Mouse (Mus musculus): ENCODE measurements around the gene Gemin6. TPM values are rescaled to one million over a fixed set of nuclear protein-coding genes. Genes with fewer than 3 reads are reported as not detected.
A peak's percentile ranks its signal among the peaks of the same experiment; 100 is the strongest.
"Not testable (repeated sequence)": the region's sequence is repeated elsewhere in the genome, so short reads cannot be mapped to it uniquely, and the experiment has no call there.

The Gemin6 gene
- polyA plus RNA-seq, 1 experiment from 2014 or later = 40.7 TPM

- ATAC-seq (ENCODE audit: insufficient number of reproducible peaks, insufficient read depth, low FRiP score, low read depth) = no peak
- Histone ChIP-seq H3K4me2 (replicated peaks; ENCODE audit: low read depth, low read length) (no peak overlapping the region), H3K9me3 (ENCODE audit: control insufficient read depth, low read depth, low read length) (no peaks in the 10 kb centered on the region), H3K4me3 (ENCODE audit: low read depth, low read length) (no peak overlapping the region), H3K9ac (replicated peaks; ENCODE audit: low read depth, low read length) (no peak overlapping the region), H3K36me3 (ENCODE audit: control insufficient read depth, insufficient read depth, low read length) (peaks cover 52% of the 10 kb centered on the region), H3K27ac (ENCODE audit: low read length) (no peak overlapping the region), H3K4me1 (ENCODE audit: control insufficient read depth, insufficient read depth, low read length) (no peaks in the 10 kb centered on the region), H3K27me3 (ENCODE audit: control insufficient read depth, insufficient read depth, low read length) (no peaks in the 10 kb centered on the region)
- WGBS = 83% methylated on average over 9 of the region's 9 CpGs
Measured at GRCm38 (mm10) chr17:80241594-80241993, 17.4 kb downstream of the Gemin6 start.

- Histone ChIP-seq H3K4me1 (ENCODE audit: control insufficient read depth, insufficient read depth, low read length) (no peaks in the 10 kb centered on the region), H3K36me3 (ENCODE audit: control insufficient read depth, insufficient read depth, low read length) (peaks cover 62% of the 10 kb centered on the region), H3K27ac (ENCODE audit: low read length) (no peak overlapping the region), H3K4me2 (replicated peaks; ENCODE audit: low read depth, low read length) (no peak overlapping the region), H3K9me3 (ENCODE audit: control insufficient read depth, low read depth, low read length) (no peaks in the 10 kb centered on the region), H3K9ac (replicated peaks; ENCODE audit: low read depth, low read length) (no peak overlapping the region), H3K4me3 (ENCODE audit: low read depth, low read length) (no peak overlapping the region), H3K27me3 (ENCODE audit: control insufficient read depth, insufficient read depth, low read length) (no peaks in the 10 kb centered on the region)
- ATAC-seq (ENCODE audit: insufficient number of reproducible peaks, insufficient read depth, low FRiP score, low read depth) = no peak
- WGBS = 30% methylated on average over 13 of the region's 13 CpGs
Measured at GRCm38 (mm10) chr17:80243116-80243515, 18.9 kb downstream of the Gemin6 start.

GRCm38 (mm10) chr17:80252757-80253525 is 28.7 kb downstream of the Gemin6 start:
- Histone ChIP-seq H3K27ac (ENCODE audit: low read length) (no peak overlapping the region), H3K9ac (replicated peaks; ENCODE audit: low read depth, low read length) (no peak overlapping the region), H3K4me3 (ENCODE audit: low read depth, low read length) (no peak overlapping the region), H3K4me1 (ENCODE audit: control insufficient read depth, insufficient read depth, low read length) (peaks cover 9% of the 10 kb centered on the region; the same call in 1 of the 2 replicates), H3K9me3 (ENCODE audit: control insufficient read depth, low read depth, low read length) (no peaks in the 10 kb centered on the region), H3K4me2 (replicated peaks; ENCODE audit: low read depth, low read length) (no peak overlapping the region), H3K27me3 (ENCODE audit: control insufficient read depth, insufficient read depth, low read length) (no peaks in the 10 kb centered on the region), H3K36me3 (ENCODE audit: control insufficient read depth, insufficient read depth, low read length) (peaks cover 70% of the 10 kb centered on the region)
- ATAC-seq (ENCODE audit: insufficient number of reproducible peaks, insufficient read depth, low FRiP score, low read depth) = no peak
- 67% methylated on average over 13 of the region's 13 CpGs for whole genome bisulfite sequencing

GRCm38 (mm10) chr17:80254421-80254820 is 30.2 kb downstream of the Gemin6 start:
- 0 out of 2 replicates have a peak overlapping the region, but pooled peaks have one; percentile 4 for H3K27ac ChIP-seq (ENCODE audit: low read length)
- 93% methylated on average over 5 of the region's 5 CpGs for WGBS
- ATAC-seq (ENCODE audit: insufficient number of reproducible peaks, insufficient read depth, low FRiP score, low read depth) = no peak
- H3K36me3 ChIP-seq (ENCODE audit: control insufficient read depth, insufficient read depth, low read length) = peaks cover 70% of the 10 kb centered on the region
- H3K4me1 ChIP-seq (ENCODE audit: control insufficient read depth, insufficient read depth, low read length) = peaks cover 9% of the 10 kb centered on the region; the same call in 1 of the 2 replicates
- no peak overlapping the region for H3K4me2 ChIP-seq (replicated peaks; ENCODE audit: low read depth, low read length)
- H3K9ac ChIP-seq (replicated peaks; ENCODE audit: low read depth, low read length) = no peak overlapping the region
- no peaks in the 10 kb centered on the region for H3K9me3 ChIP-seq (ENCODE audit: control insufficient read depth, low read depth, low read length)
- no peaks in the 10 kb centered on the region for H3K27me3 ChIP-seq (ENCODE audit: control insufficient read depth, insufficient read depth, low read length)
- H3K4me3 ChIP-seq (ENCODE audit: low read depth, low read length) = no peak overlapping the region

- 10% methylated on average over 13 of the region's 13 CpGs for WGBS
- Histone ChIP-seq H3K36me3 (ENCODE audit: control insufficient read depth, insufficient read depth, low read length) (peaks cover 64% of the 10 kb centered on the region), H3K27me3 (ENCODE audit: control insufficient read depth, insufficient read depth, low read length) (no peaks in the 10 kb centered on the region), H3K4me1 (ENCODE audit: control insufficient read depth, insufficient read depth, low read length) (peaks cover 9% of the 10 kb centered on the region; the same call in 1 of the 2 replicates), H3K4me3 (ENCODE audit: low read depth, low read length) (no peak overlapping the region), H3K27ac (ENCODE audit: low read length) (peak overlapping the region; percentile 4; the same call in 1 of the 2 replicates), H3K9me3 (ENCODE audit: control insufficient read depth, low read depth, low read length) (no peaks in the 10 kb centered on the region), H3K4me2 (replicated peaks; ENCODE audit: low read depth, low read length) (no peak overlapping the region; the same call in 1 of the 2 replicates), H3K9ac (replicated peaks; ENCODE audit: low read depth, low read length) (no peak overlapping the region)
- ATAC-seq (ENCODE audit: insufficient number of reproducible peaks, insufficient read depth, low FRiP score, low read depth) = peak; percentile 85; the same call in 1 of the 2 replicates
Measured at GRCm38 (mm10) chr17:80255208-80255607, 31.0 kb downstream of the Gemin6 start.

GRCm38 (mm10) chr17:80267065-80267464 is 42.8 kb downstream of the Gemin6 start:
- Histone ChIP-seq H3K4me3 (ENCODE audit: low read depth, low read length) (no peak overlapping the region), H3K27ac (ENCODE audit: low read length) (no peak overlapping the region), H3K4me2 (replicated peaks; ENCODE audit: low read depth, low read length) (no peak overlapping the region), H3K9ac (replicated peaks; ENCODE audit: low read depth, low read length) (no peak overlapping the region), H3K4me1 (ENCODE audit: control insufficient read depth, insufficient read depth, low read length) (no peaks in the 10 kb centered on the region), H3K9me3 (ENCODE audit: control insufficient read depth, low read depth, low read length) (no peaks in the 10 kb centered on the region), H3K27me3 (ENCODE audit: control insufficient read depth, insufficient read depth, low read length) (no peaks in the 10 kb centered on the region), H3K36me3 (ENCODE audit: control insufficient read depth, insufficient read depth, low read length) (peaks cover 62% of the 10 kb centered on the region)
- ATAC-seq (ENCODE audit: insufficient number of reproducible peaks, insufficient read depth, low FRiP score, low read depth) = no peak
- WGBS = 90% methylated on average over 4 of the region's 4 CpGs

GRCm38 (mm10) chr17:80268151-80268550 is 43.9 kb downstream of the Gemin6 start:
- Histone ChIP-seq H3K27me3 (ENCODE audit: control insufficient read depth, insufficient read depth, low read length) (no peaks in the 10 kb centered on the region), H3K9me3 (ENCODE audit: control insufficient read depth, low read depth, low read length) (no peaks in the 10 kb centered on the region), H3K36me3 (ENCODE audit: control insufficient read depth, insufficient read depth, low read length) (peaks cover 59% of the 10 kb centered on the region), H3K4me3 (ENCODE audit: low read depth, low read length) (no peak overlapping the region), H3K4me1 (ENCODE audit: control insufficient read depth, insufficient read depth, low read length) (no peaks in the 10 kb centered on the region), H3K4me2 (replicated peaks; ENCODE audit: low read depth, low read length) (no peak overlapping the region), H3K27ac (ENCODE audit: low read length) (no peak overlapping the region), H3K9ac (replicated peaks; ENCODE audit: low read depth, low read length) (no peak overlapping the region)
- 93% methylated on average over 3 of the region's 3 CpGs for WGBS
- ATAC-seq (ENCODE audit: insufficient number of reproducible peaks, insufficient read depth, low FRiP score, low read depth) = no peak

- not testable (repeated sequence) for H3K9me3 ChIP-seq (ENCODE audit: control insufficient read depth, low read depth, low read length); H3K4me1 ChIP-seq (ENCODE audit: control insufficient read depth, insufficient read depth, low read length); H3K9ac ChIP-seq (replicated peaks; ENCODE audit: low read depth, low read length); H3K4me3 ChIP-seq (ENCODE audit: low read depth, low read length); H3K4me2 ChIP-seq (replicated peaks; ENCODE audit: low read depth, low read length); ATAC-seq (ENCODE audit: insufficient number of reproducible peaks, insufficient read depth, low FRiP score, low read depth); H3K27me3 ChIP-seq (ENCODE audit: control insufficient read depth, insufficient read depth, low read length); H3K27ac ChIP-seq (ENCODE audit: low read length)
- H3K36me3 ChIP-seq (ENCODE audit: control insufficient read depth, insufficient read depth, low read length) = peaks cover 61% of the 10 kb centered on the region
- 97% methylated on average over 7 of the region's 7 CpGs for WGBS
Measured at GRCm38 (mm10) chr17:80270622-80271021, 46.4 kb downstream of the Gemin6 start.
